ENCODE assay signal across 18 mouse cellular contexts in genomic region chr3:136864306-136864705, GRCm38 (mm10).
"Had no signal": no experiment of that assay in that cellular context is flagged by ENCODE, and none has a peak within 500 bp of the region (broad histone marks: within the 10 kb centered on the region; RNA-seq: fewer than 3 reads in every experiment).

No protein-coding gene starts in this region.

- H3K4me1 ChIP-seq: liver, embryonic 12.5 days; neural tube, embryonic 12.5 days had no signal

- H3K4me3 ChIP-seq: liver, embryonic 12.5 days; midbrain, embryonic 15.5 days; myocyte; neural tube, embryonic 12.5 days had no signal

- ATAC-seq: liver, embryonic 12.5 days; midbrain, embryonic 15.5 days had no signal

- H3K27me3 ChIP-seq: liver, embryonic 12.5 days; midbrain, embryonic 15.5 days; neural tube, embryonic 12.5 days had no signal

- DNase-seq: lung, adult 18-20 months; lung, embryonic 14.5 days; lung, postnatal 10 days; lung, postnatal 4 days; retina, postnatal 1 day; right cerebral cortex, adult 18-20 months; right cerebral cortex, postnatal 25 days; right cerebral cortex, postnatal 4 days; spleen, adult 18-20 months; thymus, adult 18-20 months; thymus, postnatal 14 days; thymus, postnatal 36 days had no signal

- H3K27ac ChIP-seq: liver, embryonic 12.5 days; liver, embryonic 14.5 days; midbrain, embryonic 15.5 days; neural tube, embryonic 12.5 days had no signal

- H3K36me3 ChIP-seq: liver, embryonic 12.5 days; midbrain, embryonic 15.5 days; neural tube, embryonic 12.5 days had no signal

- H3K9ac ChIP-seq: liver, embryonic 12.5 days; liver, embryonic 14.5 days; lung, embryonic 14.5 days; midbrain, embryonic 15.5 days; neural tube, embryonic 12.5 days had no signal

- H3K9me3 ChIP-seq: liver, embryonic 12.5 days; midbrain, embryonic 15.5 days; neural tube, embryonic 12.5 days had no signal

- H3K4me2 ChIP-seq: liver, embryonic 12.5 days; lung, embryonic 14.5 days; midbrain, embryonic 11.5 days; midbrain, embryonic 15.5 days; neural tube, embryonic 12.5 days had no signal
